Mouse (Mus musculus) thymus, adult 2 months (tissue): ENCODE measurements around the gene Agmat.
A peak's percentile ranks its signal among the peaks of the same experiment; 100 is the strongest.

ENCODE experiments used
- CTCF ChIP-seq: fragments of 200-500 bp; IDR thresholded peaks from 2 replicates; pipeline ENCODE4 v1.5.1; 2012; ENCODE audit warnings: mild to moderate bottlenecking, control low read depth, low read length, moderate library complexity, borderline replicate concordance; ENCODE audit not compliant: control insufficient read depth, poor library complexity, insufficient read depth; ENCODE audit errors: extremely low read depth
- POLR2A ChIP-seq: fragments of 200-500 bp; IDR thresholded peaks from 2 replicates; pipeline ENCODE4 v1.6.1; 2012; ENCODE audit warnings: mild to moderate bottlenecking, low read length, control low read depth, moderate library complexity; ENCODE audit not compliant: control insufficient read depth, poor library complexity, insufficient read depth; ENCODE audit errors: extremely low read depth

- TF ChIP-seq CTCF = peak; percentile 54; the same call in 1 of the 2 replicates
- peak; percentile 40; the same call in 1 of the 2 replicates for TF ChIP-seq POLR2A
Measured at GRCm38 (mm10) chr4:141734446-141735205, 11.8 kb upstream of the Agmat start.
